Mouse (Mus musculus) myocyte (in vitro differentiated cells): ENCODE measurements around the gene Phox2a. TPM values are rescaled to one million over a fixed set of nuclear protein-coding genes. Genes with fewer than 3 reads are reported as not detected.
A peak's percentile ranks its signal among the peaks of the same experiment; 100 is the strongest.

Source experiments
- H3K27me3 ChIP-seq: one replicate; pipeline ENCODE4 v1.6.1; 2011; ENCODE audit not compliant: control insufficient read depth, insufficient read depth, insufficient read length
- H3K36me3 ChIP-seq: one replicate; pipeline ENCODE4 v1.6.1; 2011; ENCODE audit not compliant: control insufficient read depth, insufficient read depth
- H3K4me2 ChIP-seq: one replicate; pipeline ENCODE4 v1.6.1; 2011; ENCODE audit warnings: low read depth, control low read depth
- H3K4me3 ChIP-seq: one replicate; pipeline ENCODE4 v1.5.1; 2011; ENCODE audit warnings: mild to moderate bottlenecking, control low read depth, moderate library complexity
- H3K79me2 ChIP-seq: one replicate; pipeline ENCODE4 v1.6.1; 2011; ENCODE audit not compliant: control insufficient read depth, insufficient read depth
- H3ac ChIP-seq: one replicate; pipeline ENCODE4 v1.6.1; 2011; ENCODE audit not compliant: control insufficient read depth, insufficient read length
- CEBPB ChIP-seq: IDR thresholded peaks from 2 replicates; pipeline ENCODE4 v1.6.1; 2011; ENCODE audit warnings: mild to moderate bottlenecking, moderate library complexity; ENCODE audit not compliant: poor library complexity, insufficient read depth, severe bottlenecking
- E2F4 ChIP-seq: IDR thresholded peaks from one replicate; pipeline ENCODE4 v1.6.1; 2011; ENCODE audit warnings: mild to moderate bottlenecking, control low read depth, moderate library complexity; ENCODE audit not compliant: insufficient read depth
- MAX ChIP-seq: IDR thresholded peaks from one replicate; pipeline ENCODE4 v1.6.1; 2011; ENCODE audit warnings: low read depth, mild to moderate bottlenecking, control low read depth
- MYOD1 ChIP-seq, 3 experiments: IDR thresholded peaks; one replicate each; pipeline ENCODE4 v1.6.1; 2011; ENCODE audit warnings: control low read depth in 2 of 3, low read depth in 2 of 3, mild to moderate bottlenecking in 2 of 3, moderate library complexity in 1 of 3; ENCODE audit not compliant: insufficient read length in 2 of 3, control insufficient read depth in 1 of 3
- MYOG ChIP-seq, 3 experiments: IDR thresholded peaks; one replicate each; pipeline ENCODE4 v1.6.1; 2011; ENCODE audit warnings: control low read depth in 2 of 3, low read depth in 2 of 3, mild to moderate bottlenecking in 2 of 3; ENCODE audit not compliant: insufficient read length in 2 of 3, control insufficient read depth in 1 of 3, insufficient read depth in 1 of 3
- POLR2A ChIP-seq: IDR thresholded peaks from one replicate; pipeline ENCODE4 v1.6.1; 2011; ENCODE audit warnings: low read depth, mild to moderate bottlenecking, control low read depth, moderate library complexity; ENCODE audit not compliant: insufficient read length
- POLR2AphosphoS2 ChIP-seq: IDR thresholded peaks from one replicate; pipeline ENCODE4 v1.6.1; 2011; ENCODE audit warnings: low read depth, control low read depth; ENCODE audit not compliant: insufficient read length
- REST ChIP-seq: IDR thresholded peaks from one replicate; pipeline ENCODE4 v1.6.1; 2011; ENCODE audit warnings: mild to moderate bottlenecking, control low read depth, moderate library complexity; ENCODE audit not compliant: insufficient read depth, insufficient read length
- SRF ChIP-seq: IDR thresholded peaks from one replicate; pipeline ENCODE4 v1.6.1; 2011; ENCODE audit warnings: low read depth; ENCODE audit not compliant: control insufficient read depth, insufficient read length
- TCF12 ChIP-seq: IDR thresholded peaks from one replicate; pipeline ENCODE4 v1.6.1; 2011; ENCODE audit warnings: mild to moderate bottlenecking, control low read depth; ENCODE audit not compliant: poor library complexity, insufficient read depth, severe bottlenecking
- TCF3 ChIP-seq: IDR thresholded peaks from one replicate; pipeline ENCODE4 v1.6.1; 2011; ENCODE audit warnings: low read depth, control low read depth; ENCODE audit not compliant: insufficient read length
- USF1 ChIP-seq: IDR thresholded peaks from one replicate; pipeline ENCODE4 v1.6.1; 2011; ENCODE audit warnings: low read depth, mild to moderate bottlenecking, control low read depth, moderate library complexity
- polyA plus RNA-seq: library from polyadenylated mRNA; unstranded; fragments of >200 nt; fragmentation: generic; extraction: Trizol; gene quantifications from one replicate; pipeline ENCODE4 v1.2.1, GENCODE M21; 2012; ENCODE audit warnings: missing spikeins

Phox2a gene
- polyA plus RNA-seq, 1 experiment: 0.02 TPM

- TF ChIP-seq MAX (no peak), POLR2AphosphoS2 (peak; percentile 6)
- Histone ChIP-seq H3K4me3 (no peak overlapping the region), H3K36me3 (peaks cover 62% of the 10 kb centered on the region), H3K79me2 (peaks cover 26% of the 10 kb centered on the region), H3K27me3 (no peaks in the 10 kb centered on the region), H3ac (no peak overlapping the region), H3K4me2 (no peak overlapping the region)
Observed at GRCm38 (mm10) chr7:101831437-101831836, 13.3 kb downstream of the Phox2a start.

- Histone ChIP-seq H3K36me3 (peaks cover 56% of the 10 kb centered on the region), H3K79me2 (peaks cover 32% of the 10 kb centered on the region), H3K4me3 (no peak overlapping the region), H3K4me2 (no peak overlapping the region), H3K27me3 (no peaks in the 10 kb centered on the region), H3ac (no peak overlapping the region)
- peak; percentile 32 for TF ChIP-seq POLR2AphosphoS2
- no peak for TF ChIP-seq MYOD1 (IDR thresholded peaks at IDR 0.05; ENCODE audit: control insufficient read depth in 1 of 3, insufficient read length in 2 of 3, low read depth in 2 of 3)
Observed at GRCm38 (mm10) chr7:101832372-101832771, 14.3 kb downstream of the Phox2a start.

GRCm38 (mm10) chr7:101833352-101833751 is 15.2 kb downstream of the Phox2a start:
- Histone ChIP-seq H3K4me2 (peak overlapping the region; percentile 65), H3K79me2 (peaks cover 32% of the 10 kb centered on the region), H3ac (no peak overlapping the region), H3K27me3 (no peaks in the 10 kb centered on the region), H3K36me3 (peaks cover 46% of the 10 kb centered on the region), H3K4me3 (peak overlapping the region; percentile 91)
- TF ChIP-seq MYOD1 (IDR thresholded peaks at IDR 0.05; ENCODE audit: control insufficient read depth in 1 of 3, insufficient read length in 2 of 3, low read depth in 2 of 3): peak in 1 of 3 experiments; percentile 7
- TF ChIP-seq TCF12: no peak

- Histone ChIP-seq H3K4me2 (peak overlapping the region; percentile 80), H3K36me3 (peaks cover 43% of the 10 kb centered on the region)
Observed at GRCm38 (mm10) chr7:101833916-101834584, 15.9 kb downstream of the Phox2a start.

GRCm38 (mm10) chr7:101834903-101835302 is 16.8 kb downstream of the Phox2a start:
- Histone ChIP-seq H3K27me3 (no peaks in the 10 kb centered on the region), H3K79me2 (peaks cover 32% of the 10 kb centered on the region), H3K4me3 (peak overlapping the region; percentile 91), H3K4me2 (peak overlapping the region; percentile 80), H3ac (no peak overlapping the region), H3K36me3 (peaks cover 37% of the 10 kb centered on the region)
- TF ChIP-seq TCF3 (peak; percentile 82), E2F4 (no peak), MYOD1 (IDR thresholded peaks at IDR 0.05; ENCODE audit: control insufficient read depth in 1 of 3, insufficient read length in 2 of 3, low read depth in 2 of 3) (peak; percentile 83 to 95 (median 85)), POLR2A (no peak), TCF12 (peak; percentile 99), REST (no peak), SRF (no peak), CEBPB (no peak), POLR2AphosphoS2 (peak; percentile 22), MYOG (IDR thresholded peaks at IDR 0.05; ENCODE audit: control insufficient read depth in 1 of 3, insufficient read depth in 1 of 3, insufficient read length in 2 of 3, low read depth in 2 of 3) (peak; percentile 41 to 96 (median 92))

More at GRCm38 (mm10) chr7:101833916-101834584, 15.9 kb downstream of the Phox2a start:
- Histone ChIP-seq H3K27me3 (no peaks in the 10 kb centered on the region), H3K4me3 (peak overlapping the region; percentile 91), H3ac (no peak overlapping the region), H3K79me2 (peaks cover 32% of the 10 kb centered on the region)
- TF ChIP-seq POLR2A (peak; percentile 39), CEBPB (no peak), E2F4 (no peak), MYOG (IDR thresholded peaks at IDR 0.05; ENCODE audit: control insufficient read depth in 1 of 3, insufficient read depth in 1 of 3, insufficient read length in 2 of 3, low read depth in 2 of 3) (peak; percentile 99 to 100 (median 99)), TCF12 (peak; percentile 99), SRF (no peak), TCF3 (peak; percentile 99), POLR2AphosphoS2 (peak; percentile 81), MAX (no peak), REST (no peak), USF1 (no peak), MYOD1 (IDR thresholded peaks at IDR 0.05; ENCODE audit: control insufficient read depth in 1 of 3, insufficient read length in 2 of 3, low read depth in 2 of 3) (peak; percentile 99)
